Mouse (Mus musculus): ENCODE results near the gene Kcng3. TPM values are rescaled to one million over a fixed set of nuclear protein-coding genes. Genes with fewer than 3 reads are reported as not detected.

The Kcng3 gene
- not detected in 2 replicates for polyA plus RNA-seq (2015; fragmentation: Nextera tagmentation; extraction: Ambion mirVana)

DNA sequence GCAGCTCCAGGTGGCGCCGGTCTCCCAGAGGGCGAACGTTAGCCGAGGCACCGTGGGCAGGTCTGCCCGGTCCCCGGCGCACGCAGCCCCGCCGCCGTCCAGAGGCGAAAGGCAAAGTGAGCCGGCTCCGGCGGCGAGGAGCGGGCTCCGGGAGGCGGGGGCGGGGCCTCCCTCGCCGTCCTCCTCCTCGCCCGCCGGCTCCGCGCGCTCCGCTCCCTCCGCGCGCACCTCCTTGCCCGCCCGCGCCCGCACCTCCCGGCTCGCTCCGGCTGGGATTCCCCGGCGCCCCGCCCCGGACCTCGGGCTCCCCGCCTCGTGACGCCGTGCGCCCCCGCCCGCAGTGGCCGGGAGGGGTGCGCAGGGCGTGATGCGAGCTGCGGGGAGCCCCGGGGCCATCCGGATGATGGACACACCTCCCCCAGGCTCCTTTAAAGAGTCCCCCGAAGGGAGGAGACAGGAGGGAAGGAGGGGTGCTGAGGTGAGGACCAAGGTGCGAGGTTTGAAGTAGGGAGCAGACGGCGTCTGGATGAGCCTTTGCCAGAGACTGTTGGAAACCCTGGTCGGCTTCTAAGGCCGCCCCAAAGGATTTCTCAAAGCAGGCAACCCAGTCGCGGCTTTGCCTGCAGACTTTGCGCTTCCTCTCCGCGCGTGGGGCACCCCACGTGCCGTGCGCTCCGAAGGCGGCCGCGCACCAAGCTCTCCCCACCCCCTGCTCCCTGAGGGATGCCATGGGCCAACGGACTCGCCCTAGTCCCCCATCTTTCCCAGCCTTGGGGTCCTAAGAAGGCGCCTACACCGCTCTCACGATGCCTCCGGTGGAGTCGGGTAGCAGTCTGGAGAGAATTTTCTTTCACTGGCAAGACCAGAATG lies at the start of gene Kcng3:
TSS of gene Kcng3 (minus strand) at position 113 of the 870 bp plus-strand sequence.
- H3K4me3 ChIP-seq (replicated peaks), result peak within 1 kb of the TSS; percentile 63
- ATAC-seq (ENCODE audit: insufficient read depth), result peak; percentile 60
- 1% methylated on average over 76 of the region's 86 CpGs for WGBS (ENCODE audit: insufficient replicate concordance)
- H3K36me3 ChIP-seq (replicated peaks), result no peaks in the 10 kb centered on the region
- no peak within 1 kb of the TSS for H3K27ac ChIP-seq (replicated peaks)
- H3K27me3 ChIP-seq, result peaks cover 92% of the 10 kb centered on the region
- peak within 1 kb of the TSS; percentile 25; the same call in 1 of the 2 replicates for H3K9ac ChIP-seq
- peak within 1 kb of the TSS; percentile 90 for H3K4me2 ChIP-seq
- no peaks in the 10 kb centered on the region for H3K9me3 ChIP-seq (replicated peaks)
- peaks cover 30% of the 10 kb centered on the region for H3K4me1 ChIP-seq (replicated peaks)

DNA sequence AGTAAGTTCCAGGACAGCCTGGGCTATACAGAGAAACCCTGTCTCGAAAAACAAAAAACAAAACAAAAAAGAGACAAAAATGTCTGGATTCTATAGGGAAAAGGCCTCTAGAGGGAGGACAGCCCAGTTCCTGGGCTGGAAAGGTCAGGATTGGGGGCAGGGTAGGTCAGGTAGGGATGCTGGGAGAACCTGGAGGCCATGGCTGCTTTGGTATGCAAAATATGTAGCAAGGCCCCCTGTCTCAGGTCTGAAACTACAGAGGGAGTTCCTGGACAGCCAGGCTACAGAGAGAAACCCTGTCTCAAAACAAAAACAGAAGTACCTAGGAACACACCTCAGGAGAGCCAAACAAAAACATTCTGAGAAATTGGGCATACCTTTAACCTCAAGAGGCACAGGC lies 45.7 kb upstream of the Kcng3 start:
- Histone ChIP-seq H3K36me3 (replicated peaks) (no peaks in the 10 kb centered on the region), H3K4me1 (replicated peaks) (peaks cover 4% of the 10 kb centered on the region; the same call in 1 of the 2 replicates), H3K9ac (no peak overlapping the region), H3K27me3 (no peaks in the 10 kb centered on the region), H3K4me2 (no peak overlapping the region), H3K27ac (replicated peaks) (no peak overlapping the region), H3K4me3 (replicated peaks) (no peak overlapping the region), H3K9me3 (replicated peaks) (no peaks in the 10 kb centered on the region)
- no peak for ATAC-seq (ENCODE audit: insufficient read depth)
- 57% methylated on average over 1 of the region's 1 CpGs for WGBS (ENCODE audit: insufficient replicate concordance)

DNA sequence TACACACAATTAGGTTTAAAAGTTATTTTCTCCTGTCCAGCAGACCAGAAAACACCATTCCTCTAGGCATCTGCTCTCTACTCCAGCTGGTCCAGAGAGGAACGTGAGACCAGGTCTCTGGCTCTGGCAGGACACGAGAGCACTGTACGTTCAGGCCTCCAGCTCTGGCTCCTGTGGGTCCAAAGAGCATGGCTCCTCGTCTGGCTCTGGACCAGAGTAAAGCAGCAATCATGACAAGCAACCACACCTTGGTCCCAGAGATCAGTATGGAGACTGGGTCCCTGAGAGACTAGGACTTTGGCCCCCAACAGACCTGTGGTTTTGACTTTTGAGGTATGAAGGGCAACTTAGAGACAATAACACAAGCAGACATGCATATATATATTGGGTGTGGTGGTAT lies 41.0 kb upstream of the Kcng3 start:
- H3K4me2 ChIP-seq, result no peak overlapping the region
- no peak overlapping the region for H3K27ac ChIP-seq (replicated peaks)
- ATAC-seq (ENCODE audit: insufficient read depth), result peak; percentile 60
- H3K9ac ChIP-seq, result no peak overlapping the region
- H3K27me3 ChIP-seq, result no peaks in the 10 kb centered on the region
- no peak overlapping the region for H3K4me3 ChIP-seq (replicated peaks)
- H3K9me3 ChIP-seq (replicated peaks), result no peaks in the 10 kb centered on the region
- 70% methylated on average over 4 of the region's 4 CpGs for WGBS (ENCODE audit: insufficient replicate concordance)
- H3K4me1 ChIP-seq (replicated peaks), result peaks cover 4% of the 10 kb centered on the region
- H3K36me3 ChIP-seq (replicated peaks), result no peaks in the 10 kb centered on the region

DNA sequence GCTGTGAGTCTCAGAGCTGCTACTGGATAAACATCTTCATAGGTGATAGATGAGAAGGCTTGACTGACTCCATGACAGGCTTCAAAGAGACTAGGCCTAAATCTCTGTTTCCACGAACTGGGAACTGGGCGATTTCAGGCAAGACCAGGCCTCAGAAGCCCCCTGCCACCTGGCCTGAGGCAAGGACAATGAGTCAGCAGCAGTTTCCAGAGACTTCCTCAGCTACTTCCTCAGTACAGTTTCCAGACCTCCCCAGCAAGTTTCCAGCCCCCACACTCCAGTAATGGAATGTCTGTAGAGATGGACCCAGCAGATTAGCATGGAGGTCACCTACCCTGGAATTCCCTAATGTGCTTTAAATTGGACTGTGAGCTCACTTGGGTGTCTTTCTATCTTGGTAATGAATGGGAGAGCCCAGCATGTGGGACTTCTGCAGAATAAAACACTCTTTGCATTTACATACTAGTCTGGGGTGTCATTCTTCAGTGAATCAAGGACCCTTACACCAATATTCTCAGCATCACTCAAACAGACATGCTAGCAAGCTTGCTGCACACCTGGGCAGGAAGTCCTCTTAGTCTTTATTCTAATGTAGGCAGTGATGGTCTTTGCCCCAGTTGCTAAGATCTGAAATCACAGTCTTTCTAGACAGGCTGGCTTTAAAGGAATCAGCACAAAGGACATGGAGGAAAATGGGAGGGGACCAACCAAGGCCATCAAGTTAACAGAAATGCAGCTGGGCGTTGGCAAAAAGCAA lies 36.4 kb upstream of the Kcng3 start:
- WGBS (ENCODE audit: insufficient replicate concordance), result 63% methylated on average over 3 of the region's 3 CpGs

DNA sequence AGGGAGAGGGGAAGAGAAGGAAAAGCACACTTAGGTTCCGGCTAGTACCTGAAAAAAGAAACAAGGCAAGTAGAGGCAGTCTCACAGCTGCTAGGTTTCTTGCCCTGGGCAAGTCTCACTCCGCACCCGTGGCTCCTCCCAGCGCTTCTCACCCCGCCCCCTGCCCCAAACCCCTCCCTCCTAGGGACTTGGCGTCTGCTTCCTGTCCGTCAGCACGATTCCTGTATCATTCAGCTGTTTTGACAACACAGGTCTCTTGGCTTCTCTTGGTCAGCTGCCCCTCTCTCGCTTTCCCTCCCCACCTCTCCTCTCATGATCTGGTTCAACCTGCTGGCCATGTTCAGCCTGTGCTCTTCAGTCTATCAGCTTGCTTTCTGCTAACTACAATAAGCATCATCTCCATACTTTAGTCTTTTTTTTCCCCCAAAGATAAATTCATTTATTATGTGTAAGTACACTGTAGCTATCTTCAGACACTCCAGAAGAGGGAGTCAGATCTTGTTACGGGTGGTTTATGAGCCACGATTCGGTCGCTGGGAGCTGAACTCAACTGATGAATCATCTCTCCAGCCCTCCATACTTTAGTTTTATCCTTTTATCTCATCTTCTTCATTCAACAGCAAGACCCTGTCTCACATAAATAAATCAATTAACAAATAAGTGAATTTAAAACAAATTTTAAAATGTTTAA lies 35.0 kb upstream of the Kcng3 start:
- H3K4me2 ChIP-seq, result peak overlapping the region; percentile 42

More for the DNA sequence above, 36.4 kb upstream of the Kcng3 start:
- H3K4me2 ChIP-seq, result no peak overlapping the region
- no peak for ATAC-seq (ENCODE audit: insufficient read depth)
- H3K9ac ChIP-seq, result no peak overlapping the region
- no peaks in the 10 kb centered on the region for H3K27me3 ChIP-seq
- no peak overlapping the region for H3K27ac ChIP-seq (replicated peaks)
- H3K4me1 ChIP-seq (replicated peaks), result peaks cover 12% of the 10 kb centered on the region
- no peaks in the 10 kb centered on the region for H3K9me3 ChIP-seq (replicated peaks)
- no peaks in the 10 kb centered on the region for H3K36me3 ChIP-seq (replicated peaks)
- H3K4me3 ChIP-seq (replicated peaks), result no peak overlapping the region

DNA sequence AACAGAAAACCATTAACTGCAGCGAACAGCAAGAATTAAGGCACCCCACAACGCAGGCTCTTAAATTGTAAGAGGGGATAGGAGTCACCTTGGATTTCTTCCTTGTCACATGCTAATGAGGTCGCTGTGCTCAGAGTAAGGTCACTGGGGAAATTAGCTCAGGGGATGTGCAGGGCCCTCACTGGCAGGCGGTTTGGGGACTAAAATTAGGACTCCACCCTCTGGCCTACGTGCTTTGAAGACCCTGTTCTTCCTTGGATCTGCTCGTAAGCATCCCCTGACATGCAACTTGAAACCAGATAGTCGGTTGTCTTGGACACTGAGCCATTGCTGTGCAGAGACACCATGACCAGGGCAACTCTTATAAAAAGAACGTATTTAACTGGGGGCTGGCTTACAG lies 33.1 kb upstream of the Kcng3 start:
- Histone ChIP-seq H3K4me3 (replicated peaks) (no peak overlapping the region), H3K4me2 (no peak overlapping the region), H3K27me3 (no peaks in the 10 kb centered on the region), H3K4me1 (replicated peaks) (peaks cover 15% of the 10 kb centered on the region), H3K9me3 (replicated peaks) (no peaks in the 10 kb centered on the region), H3K27ac (replicated peaks) (no peak overlapping the region), H3K36me3 (replicated peaks) (no peaks in the 10 kb centered on the region), H3K9ac (no peak overlapping the region)
- WGBS (ENCODE audit: insufficient replicate concordance), result 62% methylated on average over 8 of the region's 8 CpGs
- ATAC-seq (ENCODE audit: insufficient read depth), result no peak

More for the DNA sequence above, 35.0 kb upstream of the Kcng3 start:
- peak; percentile 77 for ATAC-seq (ENCODE audit: insufficient read depth)
- WGBS (ENCODE audit: insufficient replicate concordance), result 55% methylated on average over 13 of the region's 13 CpGs
- H3K4me1 ChIP-seq (replicated peaks), result peaks cover 9% of the 10 kb centered on the region
- no peaks in the 10 kb centered on the region for H3K27me3 ChIP-seq
- H3K36me3 ChIP-seq (replicated peaks), result no peaks in the 10 kb centered on the region
- H3K9ac ChIP-seq, result 0 out of 2 replicates have a peak overlapping the region, but pooled peaks have one; percentile 6
- no peaks in the 10 kb centered on the region for H3K9me3 ChIP-seq (replicated peaks)
- peak overlapping the region; percentile 59 for H3K27ac ChIP-seq (replicated peaks)
- H3K4me3 ChIP-seq (replicated peaks), result no peak overlapping the region

DNA sequence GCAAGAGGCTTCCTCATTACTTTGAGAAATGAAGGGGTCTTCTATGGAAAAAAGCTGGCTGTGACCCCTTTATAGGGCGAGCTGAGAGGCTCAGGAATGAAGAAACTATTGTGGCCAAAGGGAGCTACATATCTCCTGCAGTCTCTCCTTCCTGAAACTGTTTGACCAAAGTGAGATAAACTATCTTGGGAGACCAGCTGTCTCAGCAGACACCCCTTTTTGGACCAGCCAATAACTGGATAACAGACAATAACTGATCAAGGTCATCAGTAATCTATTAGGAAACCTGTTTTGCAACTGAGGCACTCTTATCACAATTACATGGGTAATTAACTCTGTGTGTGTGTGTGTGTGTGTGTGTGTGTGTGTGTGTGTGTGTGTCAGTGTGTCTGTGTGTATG lies 27.2 kb upstream of the Kcng3 start:
- WGBS (ENCODE audit: insufficient replicate concordance), result 27% methylated on average over 1 of the region's 1 CpGs
- H3K9ac ChIP-seq, result no peak overlapping the region; the same call in 1 of the 2 replicates
- peak; percentile 94 for ATAC-seq (ENCODE audit: insufficient read depth)

DNA sequence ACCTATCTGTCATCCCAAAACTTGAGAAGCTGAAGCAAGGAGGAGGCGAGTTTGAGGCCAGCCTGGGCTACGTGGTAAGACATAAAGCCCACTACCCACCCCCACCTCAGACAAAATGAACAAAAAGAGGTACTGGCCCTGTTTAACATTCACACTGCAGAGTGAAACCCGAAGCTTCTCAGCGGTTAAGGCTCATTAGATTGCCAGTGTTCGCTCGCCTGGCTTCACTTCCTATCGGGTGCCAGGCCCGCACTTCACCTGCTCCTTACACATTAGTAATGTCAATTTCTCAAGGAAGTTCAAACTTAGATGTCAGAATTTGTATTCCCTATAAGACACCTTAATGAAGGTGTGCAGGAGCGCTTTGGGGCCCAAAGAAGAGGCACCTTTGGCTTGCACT lies 25.7 kb upstream of the Kcng3 start:
- Histone ChIP-seq H3K27me3 (no peaks in the 10 kb centered on the region), H3K36me3 (replicated peaks) (no peaks in the 10 kb centered on the region), H3K27ac (replicated peaks) (peak overlapping the region; percentile 85), H3K4me1 (replicated peaks) (peaks cover 67% of the 10 kb centered on the region), H3K4me3 (replicated peaks) (no peak overlapping the region), H3K4me2 (no peak overlapping the region), H3K9me3 (replicated peaks) (no peaks in the 10 kb centered on the region), H3K9ac (peak overlapping the region; percentile 15; the same call in 1 of the 2 replicates)
- no peak for ATAC-seq (ENCODE audit: insufficient read depth)
- WGBS (ENCODE audit: insufficient replicate concordance), result 86% methylated on average over 9 of the region's 9 CpGs

More for the DNA sequence above, 27.2 kb upstream of the Kcng3 start:
- Histone ChIP-seq H3K9me3 (replicated peaks) (no peaks in the 10 kb centered on the region), H3K4me1 (replicated peaks) (peaks cover 56% of the 10 kb centered on the region), H3K27me3 (no peaks in the 10 kb centered on the region), H3K27ac (replicated peaks) (peak overlapping the region; percentile 85), H3K36me3 (replicated peaks) (no peaks in the 10 kb centered on the region), H3K4me3 (replicated peaks) (no peak overlapping the region), H3K4me2 (peak overlapping the region; percentile 52)

DNA sequence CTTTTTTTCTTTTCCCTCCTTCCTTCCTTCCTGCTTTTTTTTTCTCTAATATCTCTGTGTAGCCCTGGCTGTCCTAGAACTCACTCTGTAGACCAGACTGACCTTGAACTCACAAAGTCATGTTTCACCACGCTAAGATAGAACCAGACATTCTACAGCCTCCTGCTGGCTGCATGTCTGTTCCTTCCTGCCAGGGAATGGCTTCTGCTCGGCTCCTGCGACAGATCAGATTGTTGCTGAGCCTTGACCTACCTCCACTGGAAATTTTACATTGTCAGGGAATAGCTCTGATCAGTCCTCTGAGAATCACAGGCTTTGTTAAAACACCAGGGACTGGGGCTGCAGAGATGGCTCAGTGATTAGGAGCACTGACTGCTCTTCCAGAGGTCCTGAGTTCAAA lies 24.0 kb upstream of the Kcng3 start:
- Histone ChIP-seq H3K4me3 (replicated peaks) (no peak overlapping the region), H3K9ac (no peak overlapping the region), H3K4me2 (no peak overlapping the region), H3K27me3 (no peaks in the 10 kb centered on the region), H3K4me1 (replicated peaks) (peaks cover 84% of the 10 kb centered on the region), H3K27ac (replicated peaks) (no peak overlapping the region), H3K9me3 (replicated peaks) (no peaks in the 10 kb centered on the region), H3K36me3 (replicated peaks) (no peaks in the 10 kb centered on the region)
- whole genome bisulfite sequencing (ENCODE audit: insufficient replicate concordance), result 77% methylated on average over 3 of the region's 3 CpGs
- ATAC-seq (ENCODE audit: insufficient read depth), result no peak

DNA sequence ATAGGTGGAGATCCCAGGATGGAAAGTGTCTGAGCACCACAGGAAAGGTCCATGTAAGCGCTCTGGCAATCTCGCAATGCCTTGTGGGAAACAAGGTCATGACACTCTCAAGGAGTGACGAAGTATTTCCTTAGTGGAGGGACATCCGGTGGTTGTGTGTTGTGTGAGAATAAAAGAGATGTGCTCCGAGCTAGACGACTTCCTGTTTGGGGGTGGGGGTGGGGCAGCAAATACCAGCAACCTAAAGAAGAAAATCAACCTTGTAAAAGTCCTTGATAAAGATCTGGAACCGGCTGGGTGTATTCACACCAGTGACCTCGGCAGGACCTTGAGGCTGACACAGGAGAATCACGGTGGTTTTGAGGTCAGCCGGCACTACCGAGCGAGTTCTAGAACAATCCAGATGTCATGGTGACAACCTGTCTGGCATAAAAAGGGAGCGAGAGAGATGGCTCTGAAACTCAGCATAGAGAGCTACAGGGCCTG lies 23.0 kb upstream of the Kcng3 start:
- Histone ChIP-seq H3K36me3 (replicated peaks) (no peaks in the 10 kb centered on the region), H3K27ac (replicated peaks) (peak overlapping the region; percentile 45), H3K27me3 (no peaks in the 10 kb centered on the region), H3K9me3 (replicated peaks) (no peaks in the 10 kb centered on the region), H3K4me3 (replicated peaks) (no peak overlapping the region), H3K9ac (no peak overlapping the region), H3K4me2 (no peak overlapping the region), H3K4me1 (replicated peaks) (peaks cover 87% of the 10 kb centered on the region)
- WGBS (ENCODE audit: insufficient replicate concordance), result 34% methylated on average over 13 of the region's 13 CpGs
- ATAC-seq (ENCODE audit: insufficient read depth), result no peak

Data from liver, embryonic 15.5 days (tissue).